In genomic region chr4:148662168-148662965, GRCm38 (mm10) we compare ENCODE assay signal across 8 mouse cellular contexts. TPM values are rescaled to one million over a fixed set of nuclear protein-coding genes. Genes with fewer than 3 reads are reported as not detected.
DNase-seq lines count a peak whose midpoint lies in the region; ATAC-seq and TF ChIP-seq lines count a peak whose summit lies in the region.

No protein-coding gene starts in this region.

- peak overlapping the region; percentile 63 for H3K4me3 ChIP-seq in gastrocnemius, adult 2 months
- H3K4me3 ChIP-seq in spleen, adult 2 months (ENCODE audit: extremely low read depth, insufficient read depth, insufficient read length) = no peak overlapping the region

- DNase-seq in frontal cortex, adult 2 months (ENCODE audit: extremely low spot score in 1 of 2, low spot score in 1 of 2) = peak; percentile 28 to 80
- peak; percentile 77 to 85 for DNase-seq in cerebellum, postnatal 25 days
- peak; percentile 87 for DNase-seq in gastrocnemius, adult 2 months
- DNase-seq in induced T-regulatory cell, adult 2 months (ENCODE audit: low read depth) = peak; percentile 81
- DNase-seq in left cerebral cortex, postnatal 25 days (ENCODE audit: low spot score in 2 of 2) = peak; percentile 48 to 50
- DNase-seq in mesoderm, embryonic 11.5 days (ENCODE audit: low read depth, low spot score) = peak; percentile 79
- DNase-seq in spleen, adult 2 months (ENCODE audit: low read depth in 1 of 2, low spot score in 2 of 2) = peak in 1 of 2 experiments; percentile 62

- WGBS in spleen, adult 2 months = 40% methylated on average over 21 of the region's 21 CpGs

- H3K27me3 ChIP-seq in spleen, adult 2 months (ENCODE audit: control insufficient read depth, insufficient read depth, low read length) = no peaks in the 10 kb centered on the region

- H3K4me1 ChIP-seq in spleen, adult 2 months (ENCODE audit: control insufficient read depth, insufficient read depth, insufficient read length) = no peaks in the 10 kb centered on the region

- ATAC-seq in frontal cortex, adult (ENCODE audit: low TSS enrichment) = no peak

- no peaks in the 10 kb centered on the region for H3K36me3 ChIP-seq in spleen, adult 2 months (ENCODE audit: control insufficient read depth, insufficient read depth, low read length)

- H3K27ac ChIP-seq in gastrocnemius, adult 2 months = peak overlapping the region; percentile 86
- H3K27ac ChIP-seq in spleen, adult 2 months (ENCODE audit: insufficient read depth, low read length) = no peak overlapping the region

- intact Hi-C loops in gastrocnemius, adult 2 months (cut with DNase I) = no loop called here
- intact Hi-C loops in left cerebral cortex, postnatal 25 days (cut with DNase I) = no loop called here

- peak; percentile 87 for TF ChIP-seq CTCF in gastrocnemius, adult 2 months (IDR thresholded peaks at IDR 0.05)
- peak; percentile 63; the same call in 1 of the 2 replicates for TF ChIP-seq CTCF in spleen, adult 2 months (IDR thresholded peaks at IDR 0.05; ENCODE audit: extremely low read depth, insufficient read depth, insufficient read length, insufficient replicate concordance)

- TF ChIP-seq POLR2A in spleen, adult 2 months (IDR thresholded peaks at IDR 0.05; ENCODE audit: low read depth, low read length) = no peak

RNA-seq across cellular contexts. Expression of gene Gm572, which starts 19.2 kb away (rescaled TPM):
- polyA plus RNA-seq in frontal cortex, adult 2 months (2012; rRNA removed) = not detected in 2 replicates
- 1 to 10 TPM; 6.1 to 6.8 TPM for total RNA-seq in gastrocnemius, adult 2 months (2021)
- total RNA-seq in left cerebral cortex, postnatal 25 days (2021) = not detected
- polyA plus RNA-seq in spleen, adult 2 months (2012; rRNA removed) = 0.07 TPM in 1 of 2 replicates, not detected in the other

RNA-seq across cellular contexts. Expression of gene Tardbp, which starts 35.5 kb away (rescaled TPM):
- 286 and 304 TPM in 2 replicates for polyA plus RNA-seq in frontal cortex, adult 2 months (2012; rRNA removed)
- 100 to 1,000 TPM; 132 to 136 TPM for total RNA-seq in gastrocnemius, adult 2 months (2021)
- 100 to 1,000 TPM; 187 to 201 TPM for total RNA-seq in left cerebral cortex, postnatal 25 days (2021)
- 49.8 and 57.0 TPM in 2 replicates for polyA plus RNA-seq in spleen, adult 2 months (2012; rRNA removed)

Comparison
In these comparisons a context has a peak if more than half of its experiments do, and no peak if none do; other contexts are left out.
1. RNA of gene Gm572, which starts 19.2 kb away (total RNA-seq): 6.1 to 6.8 TPM in gastrocnemius, adult 2 months; not detected in left cerebral cortex, postnatal 25 days; every median in the first group is over 4 times any median in the second.